Mouse (Mus musculus): ENCODE measurements at regions not wholly inside any gene's neighbourhood (a gene's known extent, or its start where the extent isn't known, plus 50 kb on each side); places are given as distances from the start of the nearest gene placed in this dataset.

DNA sequence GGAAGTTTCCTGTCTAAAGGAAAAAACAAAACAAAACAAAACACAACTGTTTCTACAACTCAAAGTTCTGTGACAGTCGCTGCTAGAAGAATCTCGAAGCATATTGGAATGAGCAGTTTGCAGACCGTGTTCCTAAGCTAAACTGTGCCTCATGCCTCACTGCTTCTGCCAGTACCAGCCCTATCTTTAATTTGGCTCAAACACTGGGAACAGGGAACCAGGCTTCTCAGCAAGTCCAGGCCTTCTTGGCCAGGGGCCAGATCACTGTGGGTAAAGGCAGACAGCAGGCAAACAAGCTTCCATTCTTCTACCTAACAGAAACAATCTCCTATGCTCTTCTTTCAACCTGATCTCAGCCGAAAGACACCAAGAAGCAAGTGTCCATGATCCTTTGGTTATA is 56.5 kb downstream of the Tmsb4x start:
- peak; percentile 42 for DNase-seq (ENCODE audit: low read depth, low spot score)

DNA sequence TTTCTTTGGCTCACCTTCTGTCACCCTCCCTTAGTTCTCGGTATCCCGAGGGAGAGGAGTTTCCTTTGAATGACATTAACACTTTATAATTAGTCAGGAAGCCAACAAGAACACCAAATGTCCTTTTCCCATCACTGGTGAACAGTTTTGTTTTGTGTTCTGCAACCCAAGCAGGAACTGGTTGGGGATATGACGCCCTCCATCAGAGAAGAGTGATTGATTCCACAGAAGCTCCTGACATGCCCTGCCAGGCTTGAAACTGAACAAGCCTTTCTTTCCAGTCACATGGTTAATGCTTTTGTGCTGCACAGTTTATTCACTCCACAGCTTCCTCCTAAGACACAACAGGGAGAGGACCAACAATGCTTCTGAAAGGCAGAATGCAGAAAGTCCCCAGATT is 57.8 kb downstream of the Tmsb4x start:
- DNase-seq (ENCODE audit: low read depth, low spot score), result no peak

DNA sequence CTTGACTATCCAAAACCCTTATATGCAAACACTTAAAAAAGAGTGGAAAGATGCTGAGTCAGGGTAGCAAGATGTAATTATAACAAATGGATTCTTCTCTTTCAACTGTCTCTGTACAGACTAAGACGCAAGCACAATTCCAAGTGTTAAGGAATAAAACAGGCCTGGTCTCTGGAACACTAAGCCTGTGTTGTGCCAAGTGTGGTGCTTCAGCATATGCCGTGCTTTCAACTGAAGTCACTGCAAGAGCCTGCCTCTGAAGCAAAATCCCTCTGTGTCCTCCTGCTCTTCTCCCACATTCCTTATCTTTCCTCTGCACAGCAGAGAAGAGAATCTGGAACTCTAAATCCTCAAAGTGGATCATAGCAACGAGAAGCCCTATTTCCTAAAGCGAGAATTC is 59.7 kb downstream of the Tmsb4x start:
- DNase-seq (ENCODE audit: low read depth, low spot score), result no peak

DNA sequence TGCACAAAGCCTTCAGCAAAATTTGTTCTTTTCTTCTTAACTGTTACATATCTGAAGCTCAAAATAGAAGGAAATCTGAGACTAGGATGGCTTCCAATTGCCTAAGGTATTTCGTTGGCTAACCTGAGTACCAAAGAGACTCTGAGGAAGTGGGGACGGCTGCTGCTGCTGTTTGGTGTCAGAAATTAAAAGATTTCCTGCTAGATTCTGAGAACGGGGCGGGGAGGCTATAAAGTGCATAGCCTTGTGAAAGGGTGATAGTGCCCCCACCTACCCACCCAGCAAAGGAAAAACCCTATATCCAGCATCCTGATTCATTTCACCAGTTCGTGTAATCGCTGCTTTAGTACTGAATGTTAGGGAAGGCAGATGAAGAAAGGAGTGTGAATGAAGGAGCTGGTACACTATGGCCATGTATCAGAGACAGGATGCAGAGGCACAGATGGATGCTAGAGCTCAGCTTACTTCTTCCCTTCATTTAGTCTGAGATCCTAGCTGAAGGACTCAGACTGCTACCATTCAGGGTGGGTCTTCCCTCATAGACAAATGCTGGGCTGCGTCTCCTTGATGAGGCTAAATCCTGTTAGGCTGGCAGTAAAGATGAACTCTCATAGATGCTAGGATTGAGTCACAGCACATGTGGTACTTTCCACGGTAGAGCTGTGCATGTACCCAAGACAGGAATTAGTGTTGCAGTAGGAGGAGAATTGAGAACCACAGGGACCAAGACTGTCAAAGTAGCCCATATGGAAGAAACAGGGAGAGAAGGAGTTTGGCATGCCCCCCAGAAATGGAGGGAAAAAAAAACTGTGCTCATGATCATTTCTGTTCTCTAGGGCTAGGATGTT is 62.4 kb downstream of the Tmsb4x start:
- DNase-seq (ENCODE audit: low read depth, low spot score), result peak; percentile 59

DNA sequence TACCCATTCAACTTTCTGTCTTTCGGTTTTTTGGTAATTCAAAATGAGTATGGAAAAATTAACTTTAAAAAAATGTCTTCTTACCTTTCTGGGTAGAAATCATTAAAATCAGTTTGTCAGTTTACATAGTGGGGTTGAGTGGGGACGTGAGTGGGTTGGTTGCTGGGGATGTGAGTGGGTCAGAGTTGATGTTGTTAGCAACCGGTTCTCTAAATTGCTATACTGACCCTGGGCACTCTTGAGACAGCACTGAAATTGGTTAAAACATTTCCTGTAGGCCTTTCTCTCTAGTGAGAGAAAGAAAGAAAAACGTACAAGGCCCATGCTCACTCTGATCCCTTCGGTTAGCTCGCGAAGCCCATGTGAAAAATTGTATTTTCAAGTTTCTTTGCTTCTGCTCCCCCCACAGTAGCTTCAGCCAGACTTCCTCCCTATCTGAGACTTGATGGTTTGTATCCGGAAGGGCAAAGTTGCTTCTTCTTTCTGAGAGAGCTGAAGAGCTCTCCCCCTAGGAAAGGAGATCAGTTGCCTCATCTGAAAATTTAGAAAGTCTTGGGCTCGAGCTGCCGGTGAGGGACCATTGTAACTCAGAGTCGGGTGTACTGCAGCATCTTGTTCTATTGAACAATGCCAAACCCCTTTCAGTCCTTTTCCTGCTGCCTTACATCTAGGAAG is 63.5 kb downstream of the Tmsb4x start:
- peak; percentile 43 for DNase-seq (ENCODE audit: low read depth, low spot score)

DNA sequence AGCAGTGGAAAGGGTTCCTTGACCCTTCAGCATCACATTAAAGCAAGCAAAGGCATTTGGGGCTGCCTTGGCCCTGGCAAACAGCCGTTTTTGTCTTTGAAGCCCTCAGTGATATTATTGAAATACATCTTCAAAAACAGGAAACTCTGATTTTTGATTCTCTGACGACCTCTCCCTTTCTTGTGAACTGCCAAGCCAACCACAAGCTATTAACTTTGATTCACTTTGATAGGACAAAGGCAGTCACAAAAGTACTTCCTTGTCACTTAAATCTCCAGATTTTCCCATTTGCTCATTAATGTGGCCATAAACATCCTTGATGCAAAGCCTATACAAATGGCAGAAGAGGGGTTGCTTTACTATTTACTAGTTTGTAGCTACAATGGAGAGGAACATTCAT is 70.0 kb downstream of the Tmsb4x start:
- DNase-seq (ENCODE audit: low read depth, low spot score), result peak; percentile 47

DNA sequence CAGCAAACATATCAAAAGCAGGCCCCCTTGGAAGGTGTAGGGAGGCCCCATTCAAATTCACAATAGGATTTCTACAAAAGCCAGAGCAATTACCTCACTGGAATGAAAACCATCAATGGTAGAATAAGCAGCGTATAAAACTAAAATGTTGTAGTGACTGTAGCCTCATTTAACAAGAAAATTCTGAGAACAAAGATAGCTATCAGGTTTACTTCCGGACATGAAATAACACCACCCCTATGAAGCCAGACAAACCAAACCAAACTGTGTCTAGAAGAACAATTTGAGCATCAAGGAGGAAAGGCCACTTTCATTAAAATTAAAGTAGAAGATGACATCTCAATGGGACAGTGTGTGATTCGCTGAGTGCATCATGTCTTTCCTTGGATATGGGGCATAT is 74.9 kb downstream of the Tmsb4x start:
- peak; percentile 50 for DNase-seq (ENCODE audit: low read depth, low spot score)

DNA sequence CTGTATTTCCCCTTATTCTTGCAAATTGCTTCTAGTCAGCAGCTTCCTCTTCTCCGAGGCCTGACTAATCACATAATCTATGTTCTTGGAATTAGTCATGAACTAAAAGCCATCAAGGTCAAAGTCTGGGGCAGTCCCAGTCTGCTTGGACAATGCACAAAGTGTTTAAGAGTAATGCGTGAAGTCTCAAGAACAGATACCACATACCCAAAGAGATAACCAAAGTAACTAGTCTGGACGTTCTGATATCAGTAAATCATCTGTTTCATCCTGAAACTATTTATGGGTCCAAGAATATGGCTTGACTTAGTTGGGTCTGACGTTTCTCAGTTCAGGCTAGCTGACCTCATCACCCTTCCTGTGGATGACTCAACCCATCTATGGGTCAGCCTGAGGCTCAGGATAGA is 76.1 kb downstream of the Tmsb4x start:
- DNase-seq (ENCODE audit: low read depth, low spot score), result no peak

DNA sequence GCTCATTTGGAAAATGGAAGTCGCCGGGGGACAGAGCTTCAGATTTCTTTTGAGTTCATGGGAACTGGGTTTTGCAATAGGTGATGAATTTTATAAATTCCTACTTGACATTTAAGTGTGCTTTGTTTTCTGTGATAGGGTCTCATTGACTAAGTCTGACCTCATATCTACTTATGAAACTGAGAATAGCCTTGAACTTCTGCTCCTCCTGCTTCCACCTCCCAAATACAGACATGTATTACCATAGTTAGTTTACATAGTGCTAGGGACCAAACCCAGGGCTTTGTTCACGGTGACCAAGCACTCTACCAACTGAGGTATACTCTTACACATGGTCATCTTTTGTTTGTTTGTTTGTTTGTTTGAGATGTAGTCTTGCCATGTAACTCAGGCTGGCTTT is 77.8 kb downstream of the Tmsb4x start:
- DNase-seq (ENCODE audit: low read depth, low spot score), result no peak

DNA sequence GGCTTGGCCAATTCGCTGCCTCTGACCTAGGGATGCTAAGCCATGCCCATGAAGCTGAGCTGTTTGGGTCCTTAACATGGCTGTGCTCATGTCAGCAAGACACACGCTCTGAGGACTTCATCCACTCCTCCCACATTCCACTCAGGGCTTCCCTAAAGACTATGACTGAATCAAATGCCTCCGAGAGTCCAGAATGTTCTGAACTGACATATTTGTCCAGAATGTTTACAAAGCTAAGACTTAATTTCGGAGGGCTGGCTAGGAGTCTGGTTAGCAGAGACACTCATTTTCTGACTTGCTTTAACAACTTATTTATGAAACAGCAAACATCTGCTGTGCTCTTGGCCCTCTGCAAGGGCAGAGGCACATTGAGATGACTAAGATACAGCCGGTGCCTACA is 78.5 kb downstream of the Tmsb4x start:
- no peak for DNase-seq (ENCODE audit: low read depth, low spot score)

DNA sequence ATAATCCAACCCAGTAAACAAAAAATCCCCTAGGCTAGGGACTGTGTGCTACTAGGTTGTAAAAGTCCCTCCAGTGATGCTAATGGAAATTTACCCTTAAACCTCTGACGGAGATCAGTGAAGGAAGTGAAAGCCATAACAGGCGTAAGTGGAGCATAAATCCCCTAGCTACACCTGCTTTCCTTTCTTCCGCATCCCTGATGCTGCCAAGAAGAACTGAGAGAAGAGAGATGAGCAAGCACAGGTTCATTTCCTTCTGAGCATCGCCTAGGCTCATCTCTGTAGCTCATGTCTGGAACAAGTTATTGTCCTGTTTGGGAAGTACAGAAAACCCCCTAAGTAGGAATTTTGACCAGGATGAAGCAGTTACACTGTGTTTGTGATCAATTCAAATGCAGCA is 89.8 kb downstream of the Tmsb4x start:
- DNase-seq (ENCODE audit: low read depth, low spot score), result peak; percentile 48

DNA sequence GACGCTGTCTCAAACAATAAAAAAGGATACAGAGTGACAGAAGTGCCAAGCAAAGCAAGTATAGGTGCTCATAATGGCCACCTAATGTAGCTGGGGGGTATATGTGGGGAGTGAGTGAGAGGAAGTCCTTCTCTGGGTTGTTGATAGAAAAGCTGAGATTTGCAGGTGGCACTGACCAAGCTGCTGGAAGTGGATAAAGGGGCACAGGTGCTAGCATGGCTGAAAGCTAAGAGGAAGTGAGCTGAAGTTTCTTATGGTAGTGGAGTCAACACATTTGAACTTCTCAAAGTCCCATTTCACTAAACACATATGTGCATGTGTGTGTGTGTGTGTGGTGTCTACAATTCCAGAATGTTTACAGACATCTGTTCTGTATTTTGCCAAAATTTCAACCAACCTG is 94.0 kb downstream of the Tmsb4x start:
- DNase-seq (ENCODE audit: low read depth, low spot score), result no peak

DNA sequence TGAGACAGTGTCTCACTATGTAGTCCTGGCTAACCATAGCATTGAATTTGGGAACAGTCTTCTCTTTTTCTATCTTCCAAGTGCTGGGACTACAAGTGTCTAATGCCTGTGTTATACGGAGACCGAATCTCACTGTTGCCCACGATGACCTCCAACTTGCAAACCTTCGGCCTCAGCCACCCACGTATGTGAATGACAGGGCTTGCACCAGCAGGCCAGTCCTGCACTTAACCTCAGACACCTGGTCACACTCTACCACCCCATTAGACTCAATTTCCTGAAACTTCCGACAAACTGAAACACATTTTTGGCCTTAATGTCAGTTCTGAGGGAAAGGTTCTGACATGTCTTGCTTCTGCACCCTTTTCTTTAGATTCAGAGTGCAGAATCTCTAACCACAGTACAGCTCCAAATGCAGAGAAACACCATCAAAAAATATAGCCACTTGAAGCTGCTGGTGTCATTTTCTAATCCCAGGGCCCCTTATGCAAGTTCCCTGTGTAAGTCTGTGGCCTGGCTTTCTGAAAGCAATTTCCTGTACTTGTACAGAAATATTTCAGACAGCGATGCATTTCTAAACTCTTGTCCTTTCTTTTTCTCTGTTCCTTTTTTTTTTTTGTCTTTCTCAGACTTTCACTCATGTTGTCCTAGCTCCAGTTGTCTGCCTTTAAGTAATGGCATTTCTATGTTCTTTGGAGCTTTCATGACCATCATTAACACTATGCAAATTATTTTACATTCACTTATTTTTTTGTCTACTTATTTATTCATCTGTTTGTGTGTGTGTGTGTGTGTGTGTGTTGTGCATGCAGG is 97.8 kb downstream of the Tmsb4x start:
- DNase-seq (ENCODE audit: low read depth, low spot score), result peak; percentile 22

DNA sequence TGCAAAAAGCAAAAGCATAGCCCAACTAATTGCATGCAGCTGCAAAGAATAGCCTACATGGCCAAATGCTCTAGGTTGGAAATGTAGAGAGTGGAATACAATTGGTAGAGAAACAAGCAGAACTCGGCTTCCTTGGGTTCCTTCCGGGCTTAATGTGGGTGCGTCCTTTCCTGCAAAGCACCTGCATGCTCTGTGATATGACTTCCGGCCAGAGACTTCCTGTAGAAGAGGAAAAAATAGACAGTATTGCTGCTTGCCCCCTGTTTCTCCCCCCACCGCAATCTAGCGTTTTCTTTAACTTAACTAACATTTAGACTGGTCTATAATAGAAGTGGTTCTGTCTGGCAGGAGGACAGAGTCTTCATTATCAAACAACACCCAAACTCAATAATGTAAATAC is 100.8 kb downstream of the Tmsb4x start:
- peak; percentile 63 for DNase-seq (ENCODE audit: low read depth, low spot score)

DNA sequence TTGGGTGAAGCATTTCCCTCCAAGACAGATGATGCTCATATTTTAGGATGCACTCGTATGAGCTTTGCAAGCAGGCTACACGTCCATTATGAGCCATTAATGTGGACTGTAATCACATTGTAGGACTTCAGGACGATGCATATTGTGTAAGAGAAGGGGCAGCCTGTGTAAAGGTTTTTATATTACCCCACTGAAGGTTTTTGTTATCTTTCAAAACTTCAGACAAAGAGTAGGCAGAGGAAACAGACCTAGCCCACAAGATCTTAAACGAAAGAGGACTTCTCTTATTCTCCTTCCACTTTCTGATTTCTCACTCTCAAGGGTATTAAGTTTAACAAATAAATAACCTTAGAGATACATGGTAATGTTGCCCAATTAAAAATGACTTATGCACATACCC is 101.6 kb downstream of the Tmsb4x start:
- DNase-seq (ENCODE audit: low read depth, low spot score), result peak; percentile 14

DNA sequence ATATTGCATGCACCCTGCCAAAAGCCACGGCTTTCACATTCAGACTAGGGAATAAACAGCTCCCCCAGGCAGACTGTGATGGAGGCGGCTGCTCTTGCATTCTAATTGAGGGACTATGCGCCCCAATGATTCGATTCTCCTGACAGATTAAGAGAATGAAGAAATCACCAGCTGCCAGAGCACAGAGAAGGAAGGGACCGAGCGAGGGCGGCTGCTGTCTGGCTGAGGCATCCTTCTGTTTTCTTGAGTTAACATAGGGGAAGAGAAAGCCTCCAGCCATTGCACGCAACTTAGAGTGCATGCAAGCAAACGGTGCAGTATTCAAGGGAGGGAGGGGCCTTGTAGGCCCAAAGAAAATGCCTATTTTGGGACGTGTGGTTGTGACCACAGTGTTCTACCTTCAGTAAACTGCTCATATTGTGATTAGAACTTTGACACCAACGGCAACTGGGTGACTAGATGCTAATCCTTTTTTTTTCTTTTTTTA is 103.1 kb downstream of the Tmsb4x start:
- DNase-seq (ENCODE audit: low read depth, low spot score), result peak; percentile 43

DNA sequence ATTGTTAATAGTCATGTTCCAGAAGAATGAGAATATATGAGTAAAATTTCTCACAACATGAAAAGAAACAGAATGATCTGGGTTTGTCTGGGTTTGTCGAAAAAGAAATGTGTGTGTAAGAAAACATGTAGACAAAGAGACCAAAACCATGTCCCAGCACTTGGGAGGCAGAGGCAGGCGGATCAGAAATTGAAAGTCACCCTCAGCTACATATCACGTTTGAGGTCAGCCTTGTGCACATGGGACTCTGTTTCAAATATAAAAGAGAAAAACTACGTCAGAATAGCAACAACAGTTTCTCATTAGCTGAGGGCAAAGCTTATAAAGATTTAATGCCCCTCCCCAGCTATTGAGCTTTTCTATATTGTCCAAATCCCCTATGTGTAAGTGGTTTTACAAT is 103.8 kb downstream of the Tmsb4x start:
- peak; percentile 47 for DNase-seq (ENCODE audit: low read depth, low spot score)

DNA sequence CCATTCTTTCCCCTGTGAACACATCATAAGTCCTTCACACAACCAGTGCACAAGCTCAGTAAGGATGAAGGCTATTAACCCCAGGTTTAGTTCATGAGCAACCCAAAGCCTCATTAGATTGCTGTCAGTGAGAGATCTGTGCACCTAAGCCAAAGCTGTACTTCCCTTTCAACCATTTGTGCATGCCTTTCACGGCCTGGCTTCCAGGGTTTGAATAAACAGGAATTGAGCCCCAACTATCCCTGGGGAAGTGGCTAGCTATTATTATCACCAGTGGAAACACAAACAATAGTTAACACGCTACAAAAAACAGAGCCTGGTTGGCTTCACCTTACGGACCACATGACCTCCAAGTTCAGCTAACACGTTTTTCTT is 104.9 kb downstream of the Tmsb4x start:
- DNase-seq (ENCODE audit: low read depth, low spot score), result no peak

DNA sequence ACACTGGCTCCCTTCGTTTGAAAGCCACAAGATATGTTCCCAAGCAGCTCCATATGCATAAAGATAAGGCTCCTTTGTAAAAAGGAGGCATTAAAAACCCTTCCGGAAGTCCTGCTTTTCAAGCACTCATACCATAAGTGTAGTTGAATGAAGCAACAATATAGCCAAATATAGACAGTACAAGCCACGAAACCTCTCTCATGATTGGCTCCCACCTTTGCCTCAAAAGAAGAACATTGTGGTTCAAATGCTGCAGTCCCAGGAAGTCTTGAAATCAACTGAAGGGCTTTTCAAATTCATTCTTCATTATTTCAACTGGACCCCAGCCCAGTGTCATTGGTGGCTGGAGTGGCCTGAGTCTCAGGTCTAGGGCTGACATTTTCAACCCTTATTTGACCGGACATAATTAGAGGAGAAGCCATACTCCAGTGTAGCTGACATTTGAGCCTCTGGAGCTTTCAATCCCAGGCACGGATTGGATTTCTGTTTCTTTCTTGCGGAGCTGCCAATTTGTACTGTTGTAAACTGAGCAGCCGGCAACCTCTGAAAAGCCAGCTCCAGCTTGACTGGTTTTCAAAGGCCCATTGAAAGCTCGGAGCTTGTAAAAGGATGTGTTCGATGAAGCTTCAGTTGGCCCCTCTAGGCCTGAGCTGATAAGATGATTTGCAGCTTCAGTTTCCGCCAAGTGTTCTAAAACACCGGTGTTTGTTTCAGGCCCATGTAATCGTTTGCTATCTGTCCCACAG is 105.4 kb downstream of the Tmsb4x start:
- DNase-seq (ENCODE audit: low read depth, low spot score), result peak; percentile 56

DNA sequence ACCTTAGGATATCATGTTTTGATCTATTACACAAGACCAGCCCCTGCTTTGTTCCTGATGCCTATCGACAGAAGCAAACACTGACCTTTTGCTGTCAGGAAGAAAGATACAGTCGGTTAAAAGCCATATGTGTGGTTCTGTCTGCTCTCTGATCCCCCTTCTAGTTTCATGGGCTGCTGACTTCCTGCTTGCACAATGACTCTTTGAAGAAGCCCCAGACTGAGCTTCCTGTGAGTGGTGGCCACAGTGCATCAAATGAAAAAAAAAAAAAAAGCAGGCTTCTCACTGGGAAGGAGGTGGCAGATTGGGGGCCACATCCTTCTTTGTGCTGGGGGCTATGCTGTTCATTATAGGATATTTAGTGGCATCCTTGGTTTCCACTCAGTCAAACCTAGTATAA is 107.2 kb downstream of the Tmsb4x start:
- peak; percentile 68 for DNase-seq (ENCODE audit: low read depth, low spot score)

DNA sequence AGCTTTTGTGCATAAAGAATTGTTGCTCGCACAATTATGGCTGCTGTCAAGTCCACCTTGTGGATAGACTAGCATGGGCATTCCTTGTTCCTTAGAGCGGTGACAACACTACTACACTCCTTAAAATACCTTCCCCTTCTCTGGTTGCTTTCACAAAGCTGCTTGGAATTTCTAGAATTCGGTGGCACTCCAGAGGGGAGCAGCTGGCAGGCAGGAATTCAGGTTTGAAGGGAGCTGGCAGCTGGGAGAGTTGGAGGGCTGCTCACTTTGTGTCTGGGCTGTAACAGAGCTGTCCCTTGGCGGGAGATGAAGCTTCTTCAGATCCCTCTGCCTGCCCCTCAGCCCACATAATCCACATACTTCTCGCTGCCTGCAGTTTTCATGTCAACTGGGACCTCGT is 109.7 kb downstream of the Tmsb4x start:
- no peak for DNase-seq (ENCODE audit: low read depth, low spot score)

DNA sequence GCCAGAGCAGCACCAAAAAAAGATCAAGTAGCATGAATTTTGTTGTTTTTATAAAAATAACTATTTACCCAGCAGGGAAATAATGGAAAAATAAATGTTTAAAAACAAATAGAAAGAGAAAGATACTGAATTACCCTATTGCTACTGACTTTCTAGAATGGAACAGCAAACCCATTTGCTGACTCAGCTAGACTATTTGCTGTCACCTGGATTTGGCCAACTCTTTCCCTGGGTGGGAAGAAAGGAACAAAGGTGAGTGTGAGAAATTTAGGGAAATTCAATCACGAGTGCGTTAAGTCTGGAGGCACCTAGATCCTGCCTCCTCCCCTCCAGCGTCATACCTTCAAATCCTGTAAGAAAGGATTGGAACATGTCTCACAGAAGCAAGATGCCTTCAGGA is 110.2 kb downstream of the Tmsb4x start:
- no peak for DNase-seq (ENCODE audit: low read depth, low spot score)

All from CD4-positive, CD25-positive, alpha-beta regulatory T cell, adult 2 months (primary cell).